Mouse (Mus musculus) midbrain, embryonic 16.5 days (tissue): ENCODE results near the gene Ttll12. TPM values are rescaled to one million over a fixed set of nuclear protein-coding genes. Genes with fewer than 3 reads are reported as not detected.

Experiments
- ATAC-seq: fragments of 200-750 bp; cut with Nextera tagmentation; 2 replicates; pipeline ENCODE4 v1.8.0; 2017; ENCODE audit warnings: moderate TSS enrichment
- H3K27ac ChIP-seq: fragments of 300-500 bp; sonication (generic); 2 replicates; pipeline ENCODE4 v1.5.1; 2014; ENCODE audit warnings: mild to moderate bottlenecking, low read length, mixed read lengths
- H3K27me3 ChIP-seq: fragments of 300-500 bp; sonication (generic); 2 replicates; pipeline ENCODE4 v1.6.1; 2014; ENCODE audit warnings: low read depth, low read length, mixed read lengths; ENCODE audit not compliant: control insufficient read depth, insufficient read depth
- H3K36me3 ChIP-seq: fragments of 300-500 bp; sonication (generic); 2 replicates; pipeline ENCODE4 v1.6.1; 2014; ENCODE audit warnings: mild to moderate bottlenecking, low read length, moderate library complexity, mixed read lengths; ENCODE audit not compliant: control insufficient read depth, insufficient read depth
- H3K4me1 ChIP-seq: fragments of 300-500 bp; sonication (generic); 2 replicates; pipeline ENCODE4 v1.6.1; 2014; ENCODE audit warnings: mild to moderate bottlenecking, low read length, mixed read lengths; ENCODE audit not compliant: control insufficient read depth, insufficient read depth
- H3K4me2 ChIP-seq: fragments of 300-500 bp; sonication (generic); 2 replicates; pipeline ENCODE4 v1.6.1; 2014; ENCODE audit warnings: mild to moderate bottlenecking, low read length, mixed read lengths
- H3K4me3 ChIP-seq: fragments of 300-500 bp; sonication (generic); 2 replicates; pipeline ENCODE4 v1.5.1; 2014; ENCODE audit warnings: low read depth, mild to moderate bottlenecking, low read length, moderate library complexity, mixed read lengths
- H3K9ac ChIP-seq: fragments of 300-500 bp; sonication (generic); 2 replicates; pipeline ENCODE4 v1.6.1; 2014; ENCODE audit warnings: low read depth, low read length, mixed read lengths
- H3K9me3 ChIP-seq: fragments of 300-500 bp; sonication (generic); replicated peaks from 2 replicates; pipeline ENCODE4 v1.6.1; 2014; ENCODE audit warnings: mild to moderate bottlenecking, low read length, mixed read lengths; ENCODE audit not compliant: control insufficient read depth, poor library complexity, severe bottlenecking
- WGBS: fragments of 180-500 bp; shearing (Covaris S2); extraction: QIAGEN DNeasy Blood & Tissue Kit; methylation state at CpG from one replicate; pipeline ENCODE4 v1.1.7; 2014; 5-methylcytosine and 5-hydroxymethylcytosine counted together
- polyA plus RNA-seq: library from polyadenylated mRNA; unstranded; fragments of >200 nt; fragmentation: Nextera tagmentation; extraction: Ambion mirVana; gene quantifications from 2 replicates; pipeline ENCODE4 v1.2.1, GENCODE M21; 2015

Gene Ttll12
- polyA plus RNA-seq, 1 experiment from 2014 or later: 49.2 TPM

DNA sequence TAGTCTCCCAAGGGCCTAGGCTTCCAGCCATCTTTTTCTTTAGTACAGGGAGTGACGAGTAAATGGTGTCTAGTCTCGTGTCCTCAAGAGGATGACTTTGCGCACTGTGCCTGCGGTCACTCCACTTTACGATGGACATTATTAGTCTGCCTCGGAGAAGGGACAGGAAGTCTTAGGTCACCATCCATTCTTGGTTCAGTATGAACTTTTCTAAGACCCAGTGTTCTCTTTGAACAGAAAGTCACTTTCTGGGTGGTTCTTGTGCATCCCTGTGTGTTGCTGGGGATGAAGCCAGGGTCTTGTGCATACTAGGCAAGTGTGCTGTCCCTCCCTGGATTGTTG lies 59.1 kb downstream of the Ttll12 start:
- no peak overlapping the region for H3K27ac ChIP-seq
- WGBS: 89% methylated on average over 6 of the region's 6 CpGs
- no peak overlapping the region for H3K4me3 ChIP-seq
- no peaks in the 10 kb centered on the region for H3K9me3 ChIP-seq
- H3K4me1 ChIP-seq: no peaks in the 10 kb centered on the region
- no peak overlapping the region for H3K9ac ChIP-seq
- no peaks in the 10 kb centered on the region for H3K36me3 ChIP-seq
- H3K27me3 ChIP-seq: no peaks in the 10 kb centered on the region
- H3K4me2 ChIP-seq: no peak overlapping the region
- no peak for ATAC-seq

- Histone ChIP-seq H3K4me3 (no peak overlapping the region), H3K4me2 (no peak overlapping the region), H3K4me1 (no peaks in the 10 kb centered on the region), H3K27me3 (no peaks in the 10 kb centered on the region), H3K27ac (no peak overlapping the region), H3K9ac (no peak overlapping the region), H3K9me3 (no peaks in the 10 kb centered on the region), H3K36me3 (no peaks in the 10 kb centered on the region)
- 82% methylated on average over 17 of the region's 17 CpGs for WGBS
- ATAC-seq: no peak
Observed at GRCm38 (mm10) chr15:83534960-83535889, 59.7 kb downstream of the Ttll12 start.

GRCm38 (mm10) chr15:83532606-83533005 lies 62.4 kb downstream of the Ttll12 start:
- Histone ChIP-seq H3K9me3 (no peaks in the 10 kb centered on the region), H3K36me3 (no peaks in the 10 kb centered on the region), H3K9ac (no peak overlapping the region), H3K4me3 (no peak overlapping the region), H3K4me2 (no peak overlapping the region), H3K27me3 (peaks cover 5% of the 10 kb centered on the region; the same call in 1 of the 2 replicates), H3K4me1 (no peaks in the 10 kb centered on the region), H3K27ac (no peak overlapping the region)
- ATAC-seq: no peak
- WGBS: 82% methylated on average over 7 of the region's 7 CpGs

GRCm38 (mm10) chr15:83531961-83532469 lies 62.9 kb downstream of the Ttll12 start:
- Histone ChIP-seq H3K9me3 (no peaks in the 10 kb centered on the region), H3K27me3 (peaks cover 10% of the 10 kb centered on the region; the same call in 1 of the 2 replicates), H3K4me3 (no peak overlapping the region), H3K36me3 (no peaks in the 10 kb centered on the region), H3K4me2 (no peak overlapping the region), H3K4me1 (peaks cover under 1% of the 10 kb centered on the region), H3K9ac (no peak overlapping the region), H3K27ac (no peak overlapping the region)
- WGBS: 91% methylated on average over 4 of the region's 5 CpGs
- ATAC-seq: no peak

DNA sequence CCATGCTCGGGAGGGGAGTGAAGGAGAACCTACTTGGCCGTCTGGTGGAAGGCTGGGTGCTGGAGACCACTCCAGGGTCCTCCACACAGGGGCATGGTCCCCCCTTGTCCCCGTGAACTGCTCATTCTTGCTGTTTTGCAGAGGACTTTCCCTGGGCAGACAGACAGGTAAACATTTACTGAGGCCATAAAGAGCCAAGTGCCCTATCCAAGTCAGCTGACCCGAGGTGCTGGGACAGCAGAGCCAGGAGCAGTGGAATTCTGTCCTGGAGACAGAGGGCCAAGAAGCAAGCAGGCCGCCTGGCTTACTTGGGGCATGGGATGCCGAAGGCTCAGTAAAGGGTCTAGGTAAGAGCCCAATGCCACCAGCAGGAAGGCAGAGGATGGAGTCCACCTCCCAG lies 64.3 kb downstream of the Ttll12 start:
- Histone ChIP-seq H3K4me3 (no peak overlapping the region), H3K9me3 (no peaks in the 10 kb centered on the region), H3K4me1 (peaks cover 10% of the 10 kb centered on the region), H3K9ac (no peak overlapping the region), H3K27ac (no peak overlapping the region), H3K4me2 (no peak overlapping the region), H3K36me3 (no peaks in the 10 kb centered on the region), H3K27me3 (peaks cover 20% of the 10 kb centered on the region)
- 87% methylated on average over 6 of the region's 6 CpGs for WGBS
- no peak for ATAC-seq

DNA sequence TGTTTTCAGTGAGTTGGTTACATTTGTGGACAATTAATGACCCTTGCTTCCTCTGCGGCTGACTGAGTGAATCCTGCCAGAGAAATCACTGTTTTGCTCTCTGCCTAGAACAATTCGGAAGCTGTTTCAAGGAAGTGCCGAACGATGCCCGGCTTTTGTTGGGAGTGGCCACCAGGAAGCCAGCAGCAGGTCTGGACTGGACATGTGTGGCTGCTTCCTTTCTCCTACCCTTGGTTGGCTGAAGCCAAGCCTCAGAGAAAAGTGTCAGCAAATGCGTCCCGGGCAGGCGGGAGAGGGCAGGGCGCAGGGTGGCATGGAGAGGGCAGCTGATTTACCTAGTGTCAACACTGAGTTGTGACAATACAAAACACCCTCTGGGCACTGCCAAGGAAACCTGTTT lies 64.7 kb downstream of the Ttll12 start:
- H3K4me1 ChIP-seq: peaks cover 10% of the 10 kb centered on the region
- no peak overlapping the region for H3K27ac ChIP-seq
- WGBS: 83% methylated on average over 9 of the region's 9 CpGs
- no peaks in the 10 kb centered on the region for H3K36me3 ChIP-seq
- H3K27me3 ChIP-seq: peaks cover 24% of the 10 kb centered on the region
- no peak for ATAC-seq
- no peak overlapping the region for H3K4me2 ChIP-seq
- H3K9ac ChIP-seq: no peak overlapping the region
- H3K9me3 ChIP-seq: no peaks in the 10 kb centered on the region
- H3K4me3 ChIP-seq: no peak overlapping the region

DNA sequence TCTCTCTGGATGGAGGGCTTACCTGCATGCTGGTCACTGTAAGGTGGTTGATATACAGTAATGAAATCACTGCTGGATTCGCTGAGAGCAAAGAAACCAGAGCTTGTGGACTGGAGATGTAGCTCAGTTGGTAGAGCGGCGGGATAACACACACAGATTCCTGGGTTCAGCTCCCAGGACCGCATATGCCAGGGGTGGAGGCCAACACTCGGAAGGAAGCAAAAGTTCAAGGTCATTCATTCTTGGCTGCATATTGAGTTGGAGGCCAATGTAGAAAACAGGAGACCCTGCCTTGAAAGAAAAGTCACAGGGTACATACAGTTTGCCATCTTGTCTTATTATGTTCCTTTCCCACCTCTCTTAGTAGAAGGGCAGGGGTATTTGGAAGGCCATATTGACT lies 65.2 kb downstream of the Ttll12 start:
- H3K4me1 ChIP-seq: peaks cover 10% of the 10 kb centered on the region
- no peak overlapping the region for H3K4me3 ChIP-seq
- H3K9ac ChIP-seq: no peak overlapping the region
- no peak overlapping the region for H3K27ac ChIP-seq
- ATAC-seq: no peak
- H3K36me3 ChIP-seq: no peaks in the 10 kb centered on the region
- H3K27me3 ChIP-seq: peaks cover 24% of the 10 kb centered on the region
- H3K9me3 ChIP-seq: no peaks in the 10 kb centered on the region
- H3K4me2 ChIP-seq: no peak overlapping the region
- 85% methylated on average over 5 of the region's 5 CpGs for WGBS

DNA sequence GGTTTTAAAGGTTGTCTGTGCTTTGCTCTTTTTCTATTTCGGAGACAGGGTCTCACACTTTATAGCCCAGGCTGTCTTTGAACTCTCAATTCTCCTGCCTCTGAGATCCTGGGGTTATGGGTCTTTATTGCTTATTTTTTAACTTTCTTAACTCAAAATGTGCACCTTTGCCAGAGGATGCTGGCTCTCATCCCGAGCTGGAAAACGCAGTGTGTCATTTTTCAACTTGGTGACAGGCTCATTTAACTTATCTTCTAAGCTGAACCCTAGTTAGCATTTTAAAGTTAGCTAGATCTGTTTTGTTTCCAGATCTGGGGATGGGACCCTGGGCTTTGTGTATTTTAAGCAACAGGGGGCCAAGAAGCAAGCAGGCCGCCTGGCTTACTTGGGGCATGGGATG lies 66.1 kb downstream of the Ttll12 start:
- WGBS: 76% methylated on average over 4 of the region's 4 CpGs
- Histone ChIP-seq H3K4me2 (no peak overlapping the region), H3K9me3 (no peaks in the 10 kb centered on the region), H3K27me3 (peaks cover 24% of the 10 kb centered on the region), H3K36me3 (no peaks in the 10 kb centered on the region), H3K9ac (no peak overlapping the region), H3K4me1 (peaks cover 10% of the 10 kb centered on the region), H3K4me3 (no peak overlapping the region), H3K27ac (no peak overlapping the region)
- no peak for ATAC-seq

DNA sequence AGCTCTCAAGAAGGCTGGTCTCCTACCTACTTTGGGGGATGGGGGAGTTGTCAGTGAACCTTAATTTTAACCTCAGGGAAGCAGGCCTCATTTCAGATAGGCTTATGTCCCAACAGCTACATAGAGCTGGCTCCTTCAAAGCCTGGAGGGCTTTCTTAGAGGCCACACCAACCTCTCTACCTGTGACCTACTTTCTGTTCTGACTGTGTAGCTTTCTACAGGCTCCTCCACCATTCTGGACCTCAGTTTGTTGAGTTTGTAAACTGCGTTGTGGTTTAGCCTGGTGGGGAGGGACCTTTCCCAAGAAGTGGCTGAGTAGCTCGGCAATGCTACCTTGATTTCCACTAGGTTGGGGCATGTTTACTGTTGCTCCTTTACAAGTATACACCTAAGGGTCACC lies 67.2 kb downstream of the Ttll12 start:
- H3K27me3 ChIP-seq: peaks cover 24% of the 10 kb centered on the region

More for the DNA sequence above, 67.2 kb downstream of the Ttll12 start:
- no peak for ATAC-seq
- Histone ChIP-seq H3K4me2 (no peak overlapping the region), H3K27ac (no peak overlapping the region), H3K9ac (no peak overlapping the region), H3K36me3 (no peaks in the 10 kb centered on the region), H3K4me1 (peaks cover 16% of the 10 kb centered on the region), H3K9me3 (no peaks in the 10 kb centered on the region), H3K4me3 (no peak overlapping the region)
- WGBS: 68% methylated on average over 2 of the region's 2 CpGs
